Mouse (Mus musculus): Measurements from ENCODE around the gene Adcy10. TPM values are rescaled to one million over a fixed set of nuclear protein-coding genes. Genes with fewer than 3 reads are reported as not detected.

Gene Adcy10
- polyA plus RNA-seq, 1 experiment from 2014 or later, result not detected

- Histone ChIP-seq H3K27me3 (ENCODE audit: insufficient read depth, low read length) (no peaks in the 10 kb centered on the region), H3K4me3 (ENCODE audit: low read depth, low read length) (no peak overlapping the region), H3K36me3 (ENCODE audit: insufficient read depth) (peaks cover 82% of the 10 kb centered on the region), H3K27ac (ENCODE audit: low read depth) (no peak overlapping the region), H3K9ac (no peak overlapping the region), H3K4me2 (no peak overlapping the region), H3K9me3 (ENCODE audit: low read depth, low read length) (no peaks in the 10 kb centered on the region), H3K4me1 (ENCODE audit: insufficient read depth) (no peaks in the 10 kb centered on the region)
- TF ChIP-seq CTCF (IDR thresholded peaks at IDR 0.05; ENCODE audit: low read depth), result no peak
- ATAC-seq (ENCODE audit: insufficient read depth) (peak; percentile 90), DNase-seq (peak; percentile 62)
- WGBS, result 58% methylated on average over 14 of the region's 14 CpGs
Measured at GRCm38 (mm10) chr1:165603218-165603617, 118.2 kb downstream of the Adcy10 start.

DNA sequence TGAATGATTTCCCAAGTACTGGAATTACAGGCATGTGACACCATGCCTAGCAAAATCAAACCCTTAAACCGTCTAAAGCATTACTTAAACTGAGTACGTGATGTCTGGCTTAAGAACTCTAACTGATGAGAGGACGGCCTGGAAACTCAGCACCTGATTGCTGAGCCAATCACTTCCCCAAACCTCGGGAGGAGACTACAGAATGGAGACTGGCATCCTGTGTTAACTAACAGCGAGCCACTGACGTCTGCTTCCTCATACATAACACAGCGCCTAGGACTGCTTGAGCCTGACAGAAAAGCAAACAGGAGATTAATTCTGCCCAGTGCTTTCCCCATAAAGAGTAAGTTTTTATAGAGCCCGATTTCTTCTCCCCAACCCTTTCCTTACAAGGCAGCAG lies 119.2 kb downstream of the Adcy10 start:
- no peak overlapping the region for H3K9ac ChIP-seq
- H3K27me3 ChIP-seq (ENCODE audit: insufficient read depth, low read length), result no peaks in the 10 kb centered on the region
- H3K9me3 ChIP-seq (ENCODE audit: low read depth, low read length), result no peaks in the 10 kb centered on the region
- no peak overlapping the region for H3K27ac ChIP-seq (ENCODE audit: low read depth)
- no peak for ATAC-seq (ENCODE audit: insufficient read depth)
- H3K4me3 ChIP-seq (ENCODE audit: low read depth, low read length), result no peak overlapping the region
- H3K36me3 ChIP-seq (ENCODE audit: insufficient read depth), result peaks cover 77% of the 10 kb centered on the region
- WGBS, result 73% methylated on average over 8 of the region's 8 CpGs
- H3K4me2 ChIP-seq, result no peak overlapping the region
- no peak for TF ChIP-seq CTCF (IDR thresholded peaks at IDR 0.05; ENCODE audit: low read depth)
- no peak for DNase-seq
- no peaks in the 10 kb centered on the region; the same call in 1 of the 2 replicates for H3K4me1 ChIP-seq (ENCODE audit: insufficient read depth)

DNA sequence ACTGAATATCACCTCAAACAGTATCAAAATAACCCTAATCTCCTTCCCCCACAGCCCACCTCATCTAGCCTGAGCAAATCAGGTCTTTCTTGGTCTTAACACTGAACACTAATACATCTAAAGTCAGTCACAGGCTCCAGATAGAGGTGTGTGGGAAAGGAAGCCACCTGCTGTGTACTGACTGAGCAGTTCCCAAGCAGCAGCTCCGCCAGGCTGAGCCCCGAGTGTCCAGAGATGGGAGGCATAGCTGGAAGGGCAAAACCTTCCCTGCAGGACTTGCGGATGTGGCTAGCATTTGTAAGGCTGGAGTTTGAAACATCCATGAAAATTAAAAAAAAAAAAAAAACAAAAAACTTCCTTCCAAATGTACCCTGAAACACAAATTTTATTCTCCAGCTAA lies 120.1 kb downstream of the Adcy10 start:
- Histone ChIP-seq H3K36me3 (ENCODE audit: insufficient read depth) (peaks cover 73% of the 10 kb centered on the region), H3K27ac (ENCODE audit: low read depth) (no peak overlapping the region), H3K4me1 (ENCODE audit: insufficient read depth) (no peaks in the 10 kb centered on the region; the same call in 1 of the 2 replicates), H3K4me3 (ENCODE audit: low read depth, low read length) (no peak overlapping the region), H3K27me3 (ENCODE audit: insufficient read depth, low read length) (no peaks in the 10 kb centered on the region), H3K9ac (no peak overlapping the region), H3K9me3 (ENCODE audit: low read depth, low read length) (no peaks in the 10 kb centered on the region), H3K4me2 (no peak overlapping the region)
- DNase-seq (no peak), ATAC-seq (ENCODE audit: insufficient read depth) (no peak)
- 69% methylated on average over 3 of the region's 3 CpGs for WGBS
- no peak for TF ChIP-seq CTCF (IDR thresholded peaks at IDR 0.05; ENCODE audit: low read depth)

DNA sequence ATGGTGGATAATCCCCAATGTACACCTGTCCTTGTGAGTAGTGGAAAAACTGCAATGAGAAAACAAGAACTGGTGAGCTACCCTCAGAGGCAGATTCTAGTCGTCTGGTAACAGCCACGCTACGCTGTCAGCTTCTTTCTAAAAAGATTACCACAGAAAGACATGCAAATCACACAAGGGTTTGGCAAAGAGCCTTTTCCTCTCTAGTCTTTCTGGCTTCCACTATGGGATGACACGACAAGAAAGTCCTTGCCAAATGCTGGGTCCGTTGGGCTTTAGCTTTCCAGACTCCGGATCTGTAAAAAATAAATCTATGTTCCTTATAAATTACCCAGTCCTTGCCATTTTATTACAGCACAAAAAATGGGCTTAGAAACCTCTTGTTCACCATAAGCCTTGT lies 120.8 kb downstream of the Adcy10 start:
- Histone ChIP-seq H3K36me3 (ENCODE audit: insufficient read depth) (peaks cover 73% of the 10 kb centered on the region), H3K9ac (no peak overlapping the region), H3K9me3 (ENCODE audit: low read depth, low read length) (no peaks in the 10 kb centered on the region), H3K4me2 (no peak overlapping the region), H3K27ac (ENCODE audit: low read depth) (no peak overlapping the region), H3K4me1 (ENCODE audit: insufficient read depth) (no peaks in the 10 kb centered on the region; the same call in 1 of the 2 replicates), H3K27me3 (ENCODE audit: insufficient read depth, low read length) (no peaks in the 10 kb centered on the region), H3K4me3 (ENCODE audit: low read depth, low read length) (no peak overlapping the region)
- ATAC-seq (ENCODE audit: insufficient read depth) (no peak), DNase-seq (peak; percentile 69)
- no peak for TF ChIP-seq CTCF (IDR thresholded peaks at IDR 0.05; ENCODE audit: low read depth)
- 60% methylated on average over 6 of the region's 6 CpGs for WGBS

GRCm38 (mm10) chr1:165608904-165609303 lies 123.9 kb downstream of the Adcy10 start:
- H3K4me1 ChIP-seq (ENCODE audit: insufficient read depth), result no peaks in the 10 kb centered on the region; the same call in 1 of the 2 replicates
- 54% methylated on average over 4 of the region's 4 CpGs for WGBS
- no peak for TF ChIP-seq CTCF (IDR thresholded peaks at IDR 0.05; ENCODE audit: low read depth)
- no peaks in the 10 kb centered on the region for H3K9me3 ChIP-seq (ENCODE audit: low read depth, low read length)
- no peaks in the 10 kb centered on the region for H3K27me3 ChIP-seq (ENCODE audit: insufficient read depth, low read length)
- H3K9ac ChIP-seq, result no peak overlapping the region
- ATAC-seq (ENCODE audit: insufficient read depth), result no peak
- H3K4me3 ChIP-seq (ENCODE audit: low read depth, low read length), result no peak overlapping the region
- no peak for DNase-seq
- H3K4me2 ChIP-seq, result no peak overlapping the region
- peaks cover 50% of the 10 kb centered on the region for H3K36me3 ChIP-seq (ENCODE audit: insufficient read depth)
- no peak overlapping the region for H3K27ac ChIP-seq (ENCODE audit: low read depth)

- Histone ChIP-seq H3K27ac (ENCODE audit: low read depth) (peak overlapping the region; percentile 47), H3K27me3 (ENCODE audit: insufficient read depth, low read length) (no peaks in the 10 kb centered on the region), H3K4me3 (ENCODE audit: low read depth, low read length) (no peak overlapping the region), H3K36me3 (ENCODE audit: insufficient read depth) (peaks cover 50% of the 10 kb centered on the region), H3K4me2 (no peak overlapping the region), H3K9ac (no peak overlapping the region), H3K9me3 (ENCODE audit: low read depth, low read length) (no peaks in the 10 kb centered on the region), H3K4me1 (ENCODE audit: insufficient read depth) (no peaks in the 10 kb centered on the region; the same call in 1 of the 2 replicates)
- TF ChIP-seq CTCF (IDR thresholded peaks at IDR 0.05; ENCODE audit: low read depth), result peak; percentile 36; the same call in 1 of the 2 replicates
- ATAC-seq (ENCODE audit: insufficient read depth) (peak; percentile 26; the same call in 1 of the 2 replicates), DNase-seq (peak; percentile 49)
- 45% methylated on average over 7 of the region's 7 CpGs for WGBS
Measured at GRCm38 (mm10) chr1:165609495-165610320, 124.7 kb downstream of the Adcy10 start.

DNA sequence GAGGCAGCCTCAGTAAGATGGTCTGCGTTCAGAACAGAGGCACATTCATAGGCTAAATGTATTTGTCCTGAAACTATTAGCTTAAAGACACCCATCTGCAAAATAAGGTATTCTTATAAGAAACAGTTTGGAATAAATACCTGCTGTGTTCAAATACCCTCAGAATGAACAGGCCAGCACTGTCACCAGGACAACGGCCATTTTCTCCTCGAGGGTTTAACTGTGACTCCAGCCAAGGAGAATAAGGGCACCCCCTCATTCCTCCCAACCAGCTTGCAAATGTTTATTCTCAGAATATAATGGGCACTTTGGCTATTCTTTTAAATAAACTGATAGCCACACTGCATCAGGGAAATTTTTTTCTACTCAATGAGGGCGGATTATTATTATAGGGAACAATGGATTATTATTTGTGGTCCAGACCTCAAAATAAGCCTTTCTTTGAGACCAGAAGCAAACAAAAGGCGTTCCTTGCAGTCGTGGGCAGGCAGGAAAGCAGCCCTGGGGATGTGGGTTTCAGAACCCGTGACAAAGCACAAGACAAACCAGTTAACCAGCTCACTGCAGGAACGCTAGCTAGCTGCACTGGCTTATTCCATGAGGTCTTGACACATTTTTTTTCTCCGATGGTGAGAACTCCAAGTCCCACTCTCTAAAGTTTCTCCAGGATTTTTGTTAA lies 125.5 kb downstream of the Adcy10 start:
- Histone ChIP-seq H3K4me2 (no peak overlapping the region), H3K27me3 (ENCODE audit: insufficient read depth, low read length) (no peaks in the 10 kb centered on the region), H3K36me3 (ENCODE audit: insufficient read depth) (peaks cover 50% of the 10 kb centered on the region), H3K9ac (no peak overlapping the region), H3K9me3 (ENCODE audit: low read depth, low read length) (peaks cover 5% of the 10 kb centered on the region; the same call in 1 of the 2 replicates), H3K4me3 (ENCODE audit: low read depth, low read length) (no peak overlapping the region), H3K4me1 (ENCODE audit: insufficient read depth) (no peaks in the 10 kb centered on the region; the same call in 1 of the 2 replicates), H3K27ac (ENCODE audit: low read depth) (peak overlapping the region; percentile 47)
- no peak for TF ChIP-seq CTCF (IDR thresholded peaks at IDR 0.05; ENCODE audit: low read depth)
- ATAC-seq (ENCODE audit: insufficient read depth), result no peak
- WGBS, result 52% methylated on average over 9 of the region's 9 CpGs
- no peak for DNase-seq
